Mouse (Mus musculus): Measurements from ENCODE around the gene Dapk2.

DNA sequence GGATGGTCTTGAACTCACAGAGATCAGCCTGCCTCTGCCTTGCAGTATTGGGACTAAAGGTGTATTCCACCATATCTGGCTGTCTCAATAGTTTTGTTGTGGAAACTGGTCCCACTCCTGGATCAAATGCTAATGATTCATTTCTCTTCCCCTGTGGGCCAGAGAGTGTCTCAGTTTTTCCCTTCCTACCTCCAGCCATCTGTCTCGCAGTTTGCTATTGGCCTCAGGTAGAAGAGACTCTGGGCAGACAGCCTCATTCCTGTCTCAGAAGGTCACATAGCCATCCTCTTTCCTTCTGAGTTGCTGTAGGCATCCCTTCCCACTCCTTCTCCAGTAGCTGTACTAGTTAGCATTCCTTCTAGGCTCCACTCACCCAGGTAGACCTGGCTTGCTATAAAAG lies 40.5 kb downstream of the Dapk2 start:
- TF ChIP-seq CTCF (IDR thresholded peaks at IDR 0.05; ENCODE audit: control insufficient read depth, insufficient read depth, insufficient read length) (no peak), USF1 (IDR thresholded peaks at IDR 0.05; ENCODE audit: low read depth) (no peak), MYOG (IDR thresholded peaks at IDR 0.05; ENCODE audit: control insufficient read depth, extremely low read depth, insufficient read length) (no peak)

Measured in C2C12 (cell line).